Mouse (Mus musculus) kidney, postnatal 25 days (tissue): ENCODE measurements at regions not wholly inside any gene's neighbourhood (a gene's known extent, or its start where the extent isn't known, plus 50 kb on each side); places are given as distances from the start of the nearest gene placed in this dataset.

Source experiments
- DNase-seq, 2 experiments: peaks; one replicate each; pipeline ENCODE4 v3.0.0; 2021; ENCODE audit warnings: mixed read lengths in 2 of 2

DNA sequence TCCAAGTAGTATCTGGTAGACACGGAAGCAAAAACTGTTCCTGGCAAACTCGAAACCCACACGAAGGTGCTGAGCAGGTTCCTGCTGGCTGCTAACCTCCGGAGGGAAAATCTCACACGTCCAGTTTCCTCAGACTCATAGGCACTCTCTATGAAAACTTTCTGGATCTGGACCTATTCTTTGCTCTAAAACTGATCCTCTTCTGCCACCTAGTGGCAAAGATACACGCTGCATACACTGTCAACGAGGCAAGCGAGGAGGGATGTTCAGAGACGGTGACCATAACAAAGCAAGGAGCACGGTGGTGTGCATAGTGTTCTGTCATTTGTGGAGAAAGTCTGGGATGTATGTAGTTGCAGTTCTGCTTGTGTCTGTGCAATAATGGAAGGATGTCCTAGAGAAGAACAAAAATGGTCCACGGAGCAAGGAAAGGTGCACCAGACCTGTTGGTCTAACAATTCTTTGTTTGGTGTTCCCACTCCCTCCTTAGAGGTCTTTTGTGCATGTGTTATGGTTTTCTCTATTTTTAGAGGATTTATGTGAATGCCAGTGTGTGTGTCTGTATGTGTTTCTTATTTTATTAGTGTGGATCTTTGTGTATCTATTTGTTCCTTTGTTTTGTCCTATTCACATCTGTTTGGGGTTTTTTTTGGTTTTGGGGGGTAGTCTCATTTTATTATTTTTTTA is 57.0 kb upstream of the Siglech start:
- DNase-seq: peak in 1 of 2 experiments; percentile 57
